Mouse (Mus musculus) layer of hippocampus, postnatal 14 days (tissue): Measurements from ENCODE around the gene Pdx1. TPM values are rescaled to one million over a fixed set of nuclear protein-coding genes. Genes with fewer than 3 reads are reported as not detected.

Source experiments
- DNase-seq, 2 experiments: peaks; one replicate each; pipeline ENCODE4 v3.0.0; 2021 to 2022; ENCODE audit warnings: low spot score in 2 of 2, mixed read lengths in 1 of 2
- total RNA-seq, 2 experiments: library from RNA; stranded (reverse); gene quantifications; 2 replicates each; pipeline ENCODE4 v1.2.3; 2021

Gene Pdx1
- total RNA-seq, 2 experiments from 2014 or later = not detected

DNA sequence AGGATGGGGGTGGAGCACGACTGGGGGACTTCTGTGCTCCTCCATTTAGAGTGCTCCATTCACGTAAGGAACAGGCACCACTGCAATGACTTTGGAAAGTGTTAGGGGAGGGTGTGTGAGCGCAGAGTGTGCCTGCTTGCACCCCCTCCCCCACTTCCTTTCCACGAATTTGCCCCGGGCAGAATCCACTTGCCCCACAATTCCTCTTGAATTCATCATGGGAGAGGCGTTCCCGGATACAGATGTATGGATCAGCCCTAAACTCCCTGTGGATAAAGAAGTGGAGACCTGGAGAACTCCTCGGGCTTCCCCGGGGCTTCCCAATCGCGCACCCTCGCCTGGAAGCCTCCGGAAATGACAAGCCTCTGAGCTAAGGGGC is 7.8 kb downstream of the Pdx1 start:
- no peak for DNase-seq

DNA sequence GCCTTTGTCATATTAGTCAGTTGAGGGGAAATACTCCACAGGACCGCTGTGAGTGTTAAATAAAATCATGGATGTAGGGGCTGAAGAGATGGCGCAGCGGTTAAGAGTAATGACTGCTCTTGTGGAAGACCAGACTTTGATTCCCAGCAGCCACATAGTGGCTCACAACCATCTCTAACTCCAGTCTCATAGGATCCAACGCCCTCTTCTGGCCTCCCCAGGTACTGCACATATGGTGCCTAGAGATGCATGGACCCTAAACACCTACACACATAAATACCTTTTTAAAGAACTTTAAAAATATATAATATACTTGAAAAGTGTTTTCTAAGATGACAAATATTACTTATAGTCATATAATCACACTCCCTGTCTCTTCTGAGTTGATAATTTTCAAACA is 14.6 kb downstream of the Pdx1 start:
- no peak for DNase-seq

DNA sequence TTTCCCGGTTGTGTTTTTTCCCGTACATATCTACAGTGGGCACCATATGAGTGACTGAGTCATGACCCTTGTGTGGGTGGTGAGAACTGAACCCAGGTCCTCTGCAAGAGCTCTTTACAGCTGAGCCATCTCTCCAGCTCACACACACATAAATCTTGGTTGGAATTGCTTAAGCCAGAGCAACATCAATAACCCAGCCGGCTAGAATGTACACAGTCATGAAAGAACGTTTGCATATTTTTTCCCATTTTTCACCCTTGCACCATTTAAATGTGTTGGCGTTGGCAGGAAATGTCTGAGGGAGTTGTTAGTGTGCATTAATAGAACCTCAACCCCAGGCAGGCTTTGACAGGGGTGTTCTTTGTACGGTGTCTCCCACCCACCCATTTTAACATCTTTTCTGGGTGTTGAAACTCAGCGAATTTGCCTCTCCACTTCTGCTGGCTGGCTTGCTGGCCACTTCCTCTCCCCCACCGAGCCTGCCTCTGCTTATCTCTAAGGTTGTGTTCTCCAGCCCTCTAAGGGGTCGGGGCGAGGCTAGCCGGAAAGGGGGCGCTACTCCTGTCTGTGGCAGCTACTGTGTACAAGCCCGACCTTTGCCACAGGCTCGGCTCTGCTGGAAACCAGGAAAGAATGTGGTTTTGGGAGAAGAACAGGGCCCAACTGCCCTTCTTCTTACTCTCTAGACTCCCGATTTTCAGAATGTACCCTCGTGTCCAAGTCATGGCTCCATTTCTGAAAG is 22.2 kb downstream of the Pdx1 start:
- no peak for DNase-seq

DNA sequence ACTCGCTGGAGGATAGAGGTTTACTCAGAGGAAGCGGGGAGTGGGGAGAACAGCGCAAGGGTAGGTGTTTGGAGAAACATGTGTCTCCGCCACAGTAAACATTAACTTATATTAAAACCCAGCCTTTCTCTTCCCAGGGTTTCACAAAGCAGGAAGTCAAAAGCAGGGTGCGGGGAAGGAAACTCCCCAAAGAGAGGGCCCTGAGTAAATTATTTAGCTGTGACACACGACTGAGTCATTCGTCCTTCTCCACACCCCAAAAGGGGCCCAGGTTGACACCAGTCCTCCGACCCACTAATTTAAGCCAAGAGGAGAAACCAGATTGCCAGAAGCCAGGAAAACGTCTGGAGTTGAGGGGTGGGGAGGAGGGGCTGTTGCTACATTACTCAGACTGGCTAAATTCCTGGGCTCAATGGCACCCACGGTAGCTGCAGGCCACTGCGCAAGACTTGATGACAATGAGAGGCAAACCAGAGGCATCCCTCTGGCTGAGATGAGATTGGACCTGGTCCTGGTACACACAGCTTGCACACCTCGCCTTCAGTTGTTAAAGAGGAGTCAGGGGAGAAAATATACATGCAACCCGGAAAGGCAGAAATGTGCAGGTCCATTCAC is 22.9 kb downstream of the Pdx1 start:
- DNase-seq = no peak

DNA sequence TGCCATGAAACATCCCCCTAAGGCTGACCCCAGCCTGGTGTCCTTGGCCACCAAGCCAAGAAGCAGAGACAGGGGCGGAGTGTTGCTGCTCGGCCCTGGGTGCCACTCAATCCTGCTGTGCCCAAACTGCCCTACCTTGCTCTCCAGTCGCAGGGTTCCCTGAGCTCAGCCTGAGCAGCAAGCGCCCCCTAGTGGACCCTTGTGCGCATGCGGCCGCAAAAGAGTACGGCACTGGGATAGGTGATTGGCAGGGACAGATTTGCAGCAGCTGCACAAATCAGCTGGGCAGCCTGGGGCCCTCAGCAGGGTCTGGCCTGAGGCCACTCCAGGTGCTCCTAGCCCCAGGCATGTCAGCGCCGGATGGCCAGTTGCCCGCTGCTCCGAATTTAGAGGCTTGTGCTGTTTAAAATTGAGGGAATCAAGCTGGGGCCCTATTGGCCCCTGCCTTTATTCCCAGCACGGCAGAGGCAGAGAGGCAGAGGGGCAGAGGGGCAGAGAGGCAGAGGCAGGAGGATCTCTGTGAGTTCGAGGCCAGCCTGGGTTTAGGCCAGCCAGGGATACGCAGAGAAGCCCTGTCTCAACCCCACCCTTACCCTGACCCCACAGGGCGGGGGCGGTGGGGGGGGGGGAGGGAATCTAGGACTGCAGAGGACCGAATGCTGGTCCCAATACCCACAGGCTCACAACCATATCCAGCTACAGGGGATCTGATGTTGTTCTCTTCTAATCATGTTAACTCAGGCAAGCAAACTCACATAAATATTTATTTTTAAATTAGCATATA is 23.6 kb downstream of the Pdx1 start:
- peak in 1 of 2 experiments; percentile 44 for DNase-seq

DNA sequence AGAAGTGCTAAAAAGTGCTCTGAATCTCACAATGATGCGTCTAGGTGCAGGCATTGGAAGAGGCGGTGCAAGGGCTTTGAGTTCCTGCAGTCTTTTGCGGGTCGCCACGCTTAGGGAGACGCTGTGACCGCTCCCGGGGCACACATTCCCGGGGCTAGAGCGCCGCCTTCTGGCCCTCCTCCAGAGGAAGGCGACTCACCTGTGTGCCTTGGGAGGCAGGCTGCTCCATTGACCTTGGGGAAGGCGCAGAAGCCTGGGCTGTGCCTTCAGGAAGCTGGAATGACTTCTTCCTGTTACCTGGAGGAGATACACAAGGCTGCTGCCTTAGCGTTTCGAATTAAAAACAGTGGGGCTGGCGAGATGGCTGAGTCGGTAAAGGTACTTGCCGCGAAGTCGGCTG is 24.4 kb downstream of the Pdx1 start:
- DNase-seq = no peak

DNA sequence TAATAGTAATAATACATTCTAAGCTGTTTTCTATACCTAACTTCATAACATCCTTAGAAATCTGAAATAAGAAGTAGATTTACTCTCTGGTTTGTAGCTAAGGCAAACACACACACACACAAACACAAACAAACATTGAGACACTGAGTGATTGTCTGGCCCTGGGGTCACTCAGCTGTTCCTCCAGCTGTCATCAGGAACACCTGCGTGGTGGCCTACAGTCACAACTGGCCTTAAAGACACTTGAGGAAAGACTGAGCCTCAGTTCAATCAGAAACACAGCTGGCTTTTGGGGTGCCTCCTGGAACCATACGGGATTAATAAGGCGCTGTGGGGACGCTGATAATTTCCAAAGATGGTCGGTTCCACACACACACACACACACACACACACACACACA is 27.5 kb downstream of the Pdx1 start:
- DNase-seq = no peak

DNA sequence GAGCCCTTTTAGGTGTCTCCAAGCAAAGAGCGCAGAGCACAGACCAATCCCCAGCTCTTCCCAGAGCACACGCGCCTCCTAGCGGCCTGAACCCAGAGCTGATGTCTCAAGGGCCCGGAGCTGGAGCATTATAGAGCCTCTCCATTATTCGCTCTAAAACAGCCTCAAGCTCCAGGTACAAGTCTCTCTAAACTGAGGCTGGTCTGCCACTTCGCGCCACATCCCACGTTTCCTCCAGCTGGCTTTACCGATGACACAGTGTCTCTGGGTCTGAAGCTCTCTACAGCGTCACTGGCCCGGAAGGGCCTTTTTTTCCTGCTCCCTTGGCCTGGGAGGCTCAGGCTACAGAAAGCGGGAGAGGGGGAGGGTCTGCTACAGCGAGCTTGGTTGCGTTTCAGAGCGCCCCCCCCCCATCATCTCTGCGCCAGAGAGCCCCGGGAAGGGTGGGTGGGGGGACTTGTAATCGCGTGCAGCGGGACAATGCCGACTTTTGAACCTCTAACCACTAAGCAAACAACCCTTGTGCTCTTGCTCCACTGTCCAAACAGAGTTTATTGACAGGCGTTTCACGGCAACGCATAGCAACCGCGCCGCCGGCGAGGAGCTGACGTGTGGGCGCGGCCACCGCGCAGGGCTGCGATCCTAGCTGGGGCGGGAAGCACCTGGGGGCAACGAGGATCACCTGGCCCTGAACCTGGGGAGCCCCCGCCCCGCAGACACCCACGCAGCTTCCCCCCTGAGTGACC is 29.7 kb downstream of the Pdx1 start:
- DNase-seq = no peak

DNA sequence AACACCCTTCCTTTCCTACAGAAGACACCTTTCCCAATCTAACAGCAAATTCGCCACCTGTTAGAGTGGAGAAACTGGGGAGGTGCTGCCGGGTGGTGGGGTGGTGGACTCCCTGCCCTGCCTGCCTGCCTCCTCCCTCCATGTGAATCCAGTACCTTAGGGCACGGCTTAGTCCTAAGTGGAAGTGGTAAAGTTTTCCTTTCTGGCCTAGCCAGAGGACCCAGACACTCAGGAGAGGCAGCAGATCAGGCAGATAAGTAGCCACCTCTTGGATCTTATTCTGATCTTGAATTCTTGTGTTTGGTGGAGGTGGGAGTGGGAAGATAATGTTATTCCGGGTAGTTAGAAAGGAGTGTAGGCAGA is 30.2 kb downstream of the Pdx1 start:
- no peak for DNase-seq

DNA sequence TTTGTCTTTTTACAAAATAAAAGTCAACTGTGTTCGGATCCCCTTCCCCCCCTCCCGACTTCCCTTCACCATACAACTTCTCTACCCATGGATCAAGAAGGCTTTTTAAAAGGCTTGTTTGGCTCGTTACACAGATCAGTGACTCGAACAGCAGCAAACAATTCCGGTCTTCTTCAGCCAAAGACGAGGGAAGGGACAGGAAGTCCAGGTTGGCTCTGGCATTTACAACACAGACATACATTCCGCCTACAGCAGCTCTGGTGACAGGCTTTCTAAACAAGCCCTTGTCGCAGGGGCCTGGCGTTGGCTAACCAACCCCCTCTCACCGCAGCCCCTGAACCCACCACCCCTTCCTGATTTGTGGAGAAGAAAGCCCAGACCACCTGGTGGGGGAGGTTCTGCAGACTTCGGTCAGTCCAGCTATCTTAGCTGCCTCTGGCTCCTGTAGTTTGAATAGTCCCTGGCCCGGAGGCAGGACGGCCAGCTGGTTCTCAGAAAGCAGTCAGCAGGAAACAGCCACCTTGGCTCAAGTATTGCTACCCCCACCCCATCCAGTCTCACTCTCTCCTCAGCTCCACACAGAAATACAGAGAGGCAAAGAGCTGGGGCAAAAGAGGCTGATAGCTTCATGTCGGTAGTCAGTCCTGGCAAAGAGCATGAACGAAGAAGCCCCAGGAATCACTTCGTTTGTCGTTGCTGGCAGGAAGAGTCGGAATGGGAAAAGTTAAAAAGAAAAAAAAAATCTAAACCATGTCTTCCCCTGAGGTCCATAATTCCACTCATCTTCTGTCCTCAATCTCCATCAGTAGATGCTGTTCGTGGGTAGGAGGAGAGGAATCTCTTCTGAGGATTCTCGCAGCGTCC is 31.4 kb downstream of the Pdx1 start:
- no peak for DNase-seq

DNA sequence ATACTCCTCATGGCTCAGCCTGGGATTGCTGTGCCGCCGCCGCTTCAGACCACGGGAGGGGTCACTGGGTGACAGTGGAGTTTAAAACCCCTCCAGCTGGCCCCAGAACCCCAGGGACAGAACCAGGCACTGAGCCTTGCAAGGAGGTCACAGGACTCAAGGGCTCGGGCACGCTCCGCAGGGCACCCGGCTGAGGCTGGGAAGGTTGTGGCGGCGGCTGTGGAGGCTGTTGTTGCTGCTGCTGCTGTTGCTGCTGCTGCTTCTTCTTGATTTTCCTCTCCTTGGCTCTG is 32.0 kb downstream of the Pdx1 start:
- DNase-seq = no peak

DNA sequence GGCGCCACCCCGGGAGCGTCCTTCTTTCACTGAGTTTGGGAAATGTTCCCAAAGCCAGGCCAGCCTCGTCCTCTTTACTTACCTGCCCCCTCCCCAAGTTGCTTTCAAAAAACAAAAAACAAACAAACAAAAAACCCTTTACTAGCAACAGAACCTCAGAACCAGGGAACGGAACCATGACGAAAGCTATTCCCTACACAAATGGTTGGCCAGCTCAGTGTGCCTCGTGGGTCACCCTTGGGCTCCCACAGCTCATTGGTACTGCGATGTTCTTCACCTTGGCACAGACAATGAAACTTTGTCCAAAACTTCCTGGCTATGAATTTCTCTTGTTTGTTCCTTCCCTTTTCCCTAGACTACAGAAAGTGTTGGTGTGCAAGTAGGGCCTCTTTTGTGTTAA is 32.4 kb downstream of the Pdx1 start:
- DNase-seq = no peak

DNA sequence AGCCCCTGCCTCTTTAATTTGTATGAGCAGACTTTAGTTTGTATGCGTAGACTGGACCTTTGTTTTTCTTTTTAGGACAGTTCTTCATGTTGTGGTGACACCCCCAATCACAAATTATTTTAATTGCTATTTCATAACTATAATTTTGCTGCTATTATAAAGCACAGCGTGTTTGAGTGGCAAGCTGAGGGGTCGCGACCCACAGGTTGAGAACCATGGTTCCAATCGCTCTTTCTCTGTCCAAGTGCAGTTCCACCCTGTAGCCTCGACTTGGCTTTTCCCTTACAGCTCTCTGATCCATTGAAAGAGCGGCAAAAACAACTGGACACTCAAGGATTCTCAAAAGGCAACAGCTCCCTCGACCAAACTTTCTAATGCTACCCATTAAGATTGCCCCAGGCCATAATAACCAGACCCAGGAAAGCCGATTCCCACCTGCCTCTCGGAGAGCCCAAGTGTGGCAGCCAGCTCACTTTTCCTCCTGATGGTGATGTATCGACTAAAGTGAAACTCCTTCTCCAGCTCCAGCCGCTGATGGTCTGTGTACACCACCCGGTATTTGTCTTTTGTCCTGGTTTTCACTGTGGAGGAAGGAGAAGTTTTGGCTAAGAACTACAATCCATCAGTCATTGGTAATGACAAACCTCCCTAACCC is 33.1 kb downstream of the Pdx1 start:
- DNase-seq = no peak

DNA sequence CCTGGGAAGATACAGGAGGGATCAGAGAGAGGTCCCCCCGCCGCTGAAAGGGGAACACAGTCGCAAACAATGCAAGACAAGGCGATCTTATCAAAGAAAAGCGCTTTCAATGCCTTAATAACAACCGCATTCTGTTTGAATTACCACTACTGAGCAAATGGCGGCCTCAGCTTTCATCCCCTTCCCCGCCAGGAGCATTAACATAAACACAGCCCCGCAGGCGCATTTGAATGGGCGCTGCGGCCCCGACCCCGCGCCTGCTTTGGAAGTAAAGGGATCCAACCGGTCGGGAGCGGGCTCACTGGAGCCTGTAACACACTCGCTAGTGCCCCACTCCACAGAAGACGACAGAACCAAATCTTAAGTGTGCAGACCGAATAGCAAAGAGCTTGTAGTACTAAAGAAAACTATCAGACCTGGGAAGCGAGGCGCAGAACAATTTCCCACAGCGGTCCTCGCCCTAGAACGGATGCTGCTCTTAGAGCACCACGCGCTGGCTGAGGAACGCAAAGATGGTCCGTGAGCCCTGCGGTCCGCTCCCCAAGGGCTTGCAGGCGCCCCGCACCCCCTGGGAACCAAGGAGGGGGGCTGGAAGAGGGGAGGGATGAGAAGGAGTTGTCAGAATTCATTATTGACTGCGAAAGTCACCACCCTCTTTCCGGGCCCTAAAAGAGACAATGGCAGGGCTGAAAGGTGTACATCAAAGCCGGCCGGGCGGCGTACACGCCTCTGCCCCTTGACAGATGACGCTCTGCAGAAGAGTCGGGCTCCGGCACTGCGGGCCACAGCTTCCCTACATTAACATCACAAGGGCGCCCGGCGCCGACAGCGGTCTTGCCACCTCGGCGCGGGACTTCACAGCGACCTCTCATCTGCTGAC is 34.8 kb downstream of the Pdx1 start:
- no peak for DNase-seq

DNA sequence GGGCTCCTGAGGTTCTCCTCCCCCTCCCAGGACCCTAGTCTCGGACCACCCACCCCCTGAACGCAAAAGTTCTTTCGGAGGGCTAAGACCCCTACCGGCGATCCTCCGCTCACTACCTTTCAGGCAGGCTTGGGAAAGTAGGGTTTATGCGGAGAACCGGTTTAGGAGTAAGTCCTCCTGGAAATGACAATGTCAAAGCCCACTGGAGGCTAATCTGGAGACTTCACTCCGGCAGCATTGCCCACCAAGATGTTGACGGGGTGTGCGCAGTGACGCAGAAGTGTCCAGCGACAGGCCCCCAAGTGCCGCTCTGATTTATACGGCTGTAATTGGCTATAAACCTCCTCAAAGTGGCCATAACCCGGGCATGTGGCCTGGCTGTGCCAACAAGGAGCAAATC is 35.4 kb downstream of the Pdx1 start:
- DNase-seq = no peak

DNA sequence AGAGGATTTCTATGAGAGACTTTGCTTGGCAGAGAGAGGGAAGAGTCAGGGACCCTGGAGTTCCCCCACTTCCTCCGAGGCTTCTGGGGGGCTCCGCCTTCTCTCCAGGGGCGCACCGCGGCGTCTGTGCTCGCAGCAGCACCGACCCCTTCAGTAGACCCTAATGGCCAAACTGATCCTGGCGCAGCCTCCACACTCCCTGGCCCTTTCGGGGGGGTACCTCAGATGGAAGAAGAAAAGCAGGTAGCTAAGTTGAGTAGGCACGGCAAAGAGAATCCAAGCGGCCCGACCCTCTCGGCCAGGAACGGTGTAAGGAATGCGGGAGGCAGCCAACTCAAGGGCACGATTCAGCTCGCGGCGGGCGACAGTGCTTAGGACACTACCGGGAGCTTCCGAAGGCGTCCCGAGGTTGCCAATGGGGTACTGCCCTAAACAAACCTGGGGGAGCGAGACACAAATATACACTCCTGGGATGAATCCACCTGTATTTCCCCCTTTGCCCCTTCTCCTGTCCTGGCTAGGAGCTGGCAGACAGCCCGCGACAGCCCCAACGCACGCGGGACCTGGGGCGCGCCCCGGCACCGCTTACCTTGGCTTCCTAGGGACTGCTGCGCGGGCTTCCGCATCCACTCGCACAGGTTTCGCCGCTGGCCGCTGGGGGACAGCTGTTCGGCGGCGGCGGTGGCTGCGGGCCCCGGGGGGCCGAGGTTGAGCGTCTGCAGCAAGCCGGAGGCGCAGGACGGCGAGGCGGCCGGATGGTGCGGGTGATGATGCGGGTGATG is 36.3 kb downstream of the Pdx1 start:
- no peak for DNase-seq

DNA sequence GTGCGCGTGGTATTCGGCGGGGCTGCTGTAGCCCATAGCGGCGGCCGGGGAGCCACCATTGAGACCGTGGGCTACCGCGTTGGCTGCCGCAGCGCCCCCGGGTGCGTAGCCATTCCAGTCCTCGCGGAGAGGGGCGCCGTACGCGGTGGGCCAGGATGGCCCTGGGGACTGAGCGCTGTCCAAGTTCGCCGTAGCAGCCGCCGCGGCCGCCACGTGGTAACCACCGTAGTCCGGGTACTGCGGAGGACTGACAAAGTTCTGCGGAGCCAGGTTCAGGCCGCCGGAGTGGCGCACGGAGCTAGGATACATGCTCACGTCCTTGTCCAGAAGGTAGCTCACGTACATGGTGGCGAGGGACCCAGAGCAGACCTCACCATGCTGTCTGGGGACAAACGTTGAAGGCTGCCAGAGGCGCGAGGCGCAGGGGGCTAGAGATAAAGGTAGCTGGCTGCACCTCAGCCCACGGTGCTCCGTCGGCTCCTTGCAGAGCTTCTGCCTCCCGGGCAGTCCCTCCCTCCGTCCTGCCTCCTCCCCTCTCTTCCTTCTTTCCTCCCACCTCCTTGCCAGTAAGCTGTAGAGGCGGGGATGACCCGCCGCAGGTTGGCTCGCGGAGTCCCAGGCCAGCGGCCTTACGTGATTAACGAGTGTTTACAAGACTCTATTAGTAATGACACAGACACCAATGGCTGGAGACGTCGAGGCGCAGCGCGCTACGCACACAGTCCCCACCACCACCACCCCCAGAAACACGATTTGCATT is 37.1 kb downstream of the Pdx1 start, which contains the start of gene Cdx2:
TSS of gene Cdx2 (minus strand) at position 633 of the 760 bp plus-strand sequence.
- no peak for DNase-seq

DNA sequence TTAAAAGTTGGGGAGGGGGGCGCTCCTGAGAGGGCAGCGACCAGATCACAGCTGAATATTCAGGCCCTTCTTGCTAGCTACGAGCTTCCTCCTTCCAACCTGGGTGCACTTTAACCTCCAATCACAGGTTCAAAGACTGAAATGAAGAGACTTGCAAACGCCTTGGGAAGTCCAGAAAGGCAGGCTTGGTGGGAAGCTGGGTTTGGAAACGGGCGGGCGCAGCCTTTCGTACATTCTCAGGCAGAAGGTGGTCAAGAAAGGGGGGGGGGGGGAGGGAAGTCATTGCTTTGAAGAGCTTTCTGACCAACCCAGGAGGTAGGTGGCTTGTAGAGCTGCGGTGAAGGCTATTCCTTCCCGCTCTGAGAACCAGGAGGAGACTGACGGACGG is 37.6 kb downstream of the Pdx1 start:
- DNase-seq = no peak
